Mouse (Mus musculus): ENCODE data around the gene Tssk6. TPM values are rescaled to one million over a fixed set of nuclear protein-coding genes. Genes with fewer than 3 reads are reported as not detected.
A peak's percentile ranks its signal among the peaks of the same experiment; 100 is the strongest.

Gene Tssk6
- total and polyA plus RNA-seq, 2 experiments = 0.09 TPM; not detected in 1

GRCm38 (mm10) chr8:69912478-69913074 is 10.6 kb downstream of the Tssk6 start:
- Histone ChIP-seq H3K4me1 (ENCODE audit: control insufficient read depth, insufficient read depth, low read length) (no peaks in the 10 kb centered on the region), H3K27ac (replicated peaks; ENCODE audit: insufficient read depth, low read depth, low read length) (no peak overlapping the region), H3K9ac (ENCODE audit: low read depth, low read length) (no peak overlapping the region), H3K4me3 (ENCODE audit: insufficient read depth, low read depth, low read length) (no peak overlapping the region), H3K36me3 (ENCODE audit: control insufficient read depth, insufficient read depth, low read length) (peaks cover 27% of the 10 kb centered on the region), H3K27me3 (ENCODE audit: control insufficient read depth, insufficient read depth, low read length) (no peaks in the 10 kb centered on the region), H3K79me2 (ENCODE audit: control insufficient read depth, insufficient read depth, low read length) (no peaks in the 10 kb centered on the region; the same call in 1 of the 2 replicates)
- TF ChIP-seq POLR2A (IDR thresholded peaks at IDR 0.05; ENCODE audit: extremely low read depth, insufficient read depth, low read length) (no peak), CTCF (IDR thresholded peaks at IDR 0.05; ENCODE audit: low read depth, low read length) (no peak)
- no peak for DNase-seq (ENCODE audit: extremely low read depth, low read depth, low spot score)
- 93% methylated on average over 12 of the region's 12 CpGs for WGBS

DNA sequence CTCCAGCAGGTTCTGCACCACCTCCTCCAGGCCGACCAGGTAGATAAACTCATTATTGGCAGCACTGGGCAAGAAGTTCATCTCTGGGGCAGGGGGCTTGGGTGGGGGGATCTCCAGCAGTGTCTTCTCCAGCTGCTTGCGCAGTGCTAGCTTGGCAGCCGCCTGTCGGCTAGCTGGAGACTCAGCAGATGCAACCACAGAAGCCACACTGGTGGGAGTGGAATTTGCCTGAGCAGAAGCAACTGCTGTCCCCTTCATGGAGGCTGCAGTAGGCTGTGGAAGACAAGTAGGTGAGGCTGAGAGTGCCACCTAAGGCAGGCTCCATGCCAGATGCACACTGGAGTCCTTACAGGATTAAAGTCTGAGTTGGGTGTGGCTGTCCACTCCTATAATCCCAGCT is 12.5 kb downstream of the Tssk6 start:
- H3K4me3 ChIP-seq (ENCODE audit: insufficient read depth, low read depth, low read length) = no peak overlapping the region
- peaks cover 10% of the 10 kb centered on the region for H3K79me2 ChIP-seq (ENCODE audit: control insufficient read depth, insufficient read depth, low read length)
- 90% methylated on average over 4 of the region's 4 CpGs for WGBS
- TF ChIP-seq POLR2A (IDR thresholded peaks at IDR 0.05; ENCODE audit: extremely low read depth, insufficient read depth, low read length) = no peak
- no peak for TF ChIP-seq CTCF (IDR thresholded peaks at IDR 0.05; ENCODE audit: low read depth, low read length)
- peaks cover 3% of the 10 kb centered on the region for H3K4me1 ChIP-seq (ENCODE audit: control insufficient read depth, insufficient read depth, low read length)
- no peak overlapping the region for H3K27ac ChIP-seq (replicated peaks; ENCODE audit: insufficient read depth, low read depth, low read length)
- peaks cover 24% of the 10 kb centered on the region for H3K36me3 ChIP-seq (ENCODE audit: control insufficient read depth, insufficient read depth, low read length)
- DNase-seq (ENCODE audit: extremely low read depth, low read depth, low spot score) = no peak
- no peak overlapping the region for H3K9ac ChIP-seq (ENCODE audit: low read depth, low read length)
- no peaks in the 10 kb centered on the region for H3K27me3 ChIP-seq (ENCODE audit: control insufficient read depth, insufficient read depth, low read length)

DNA sequence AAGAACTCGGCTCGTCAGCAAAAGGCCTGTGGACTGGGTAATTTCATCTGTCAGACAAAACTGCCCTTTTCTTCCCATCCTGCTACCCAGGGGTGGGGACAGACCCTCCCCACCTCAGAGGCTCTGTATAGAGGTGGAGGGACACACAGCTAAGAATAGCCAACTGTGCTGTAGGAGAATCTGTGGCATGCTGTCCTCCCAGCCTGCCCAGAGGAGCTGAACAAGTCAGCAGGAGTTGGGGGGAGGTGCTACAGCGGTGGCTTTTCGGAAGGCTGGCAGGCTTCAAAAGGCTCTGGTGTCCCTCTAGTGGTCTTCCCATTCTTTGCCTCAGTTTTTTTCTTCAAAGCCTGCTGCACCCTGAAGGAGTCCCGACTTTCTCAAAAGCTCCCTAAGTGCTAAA is 13.8 kb downstream of the Tssk6 start:
- H3K4me1 ChIP-seq (ENCODE audit: control insufficient read depth, insufficient read depth, low read length) = peaks cover 7% of the 10 kb centered on the region
- peaks cover 15% of the 10 kb centered on the region for H3K36me3 ChIP-seq (ENCODE audit: control insufficient read depth, insufficient read depth, low read length)
- H3K27me3 ChIP-seq (ENCODE audit: control insufficient read depth, insufficient read depth, low read length) = no peaks in the 10 kb centered on the region
- no peak for DNase-seq (ENCODE audit: extremely low read depth, low read depth, low spot score)
- no peak overlapping the region for H3K4me3 ChIP-seq (ENCODE audit: insufficient read depth, low read depth, low read length)
- no peak for TF ChIP-seq CTCF (IDR thresholded peaks at IDR 0.05; ENCODE audit: low read depth, low read length)
- no peak for TF ChIP-seq POLR2A (IDR thresholded peaks at IDR 0.05; ENCODE audit: extremely low read depth, insufficient read depth, low read length)
- H3K9ac ChIP-seq (ENCODE audit: low read depth, low read length) = no peak overlapping the region
- no peak overlapping the region for H3K27ac ChIP-seq (replicated peaks; ENCODE audit: insufficient read depth, low read depth, low read length)
- peaks cover 10% of the 10 kb centered on the region for H3K79me2 ChIP-seq (ENCODE audit: control insufficient read depth, insufficient read depth, low read length)
- WGBS = 80% methylated on average over 5 of the region's 5 CpGs

DNA sequence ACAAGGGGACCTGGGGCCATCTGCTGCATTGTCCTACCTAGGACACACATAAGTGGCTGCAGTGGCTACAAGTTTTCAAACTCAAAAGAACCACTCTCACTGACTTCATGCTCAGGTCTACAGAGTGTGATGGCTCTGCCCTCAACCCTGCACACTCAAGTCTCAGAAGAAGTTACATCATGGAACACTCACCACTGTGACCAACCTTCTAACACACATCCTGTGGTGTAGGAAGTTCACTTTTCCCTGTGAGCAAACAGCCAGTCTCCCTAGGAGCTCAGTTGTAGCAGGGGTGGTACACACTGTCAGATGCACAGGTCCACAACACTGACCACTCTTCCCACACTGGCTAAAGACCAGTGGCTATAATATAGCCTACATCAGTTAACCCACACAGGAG is 16.5 kb downstream of the Tssk6 start:
- no peak for DNase-seq (ENCODE audit: extremely low read depth, low read depth, low spot score)
- H3K36me3 ChIP-seq (ENCODE audit: control insufficient read depth, insufficient read depth, low read length) = peaks cover 7% of the 10 kb centered on the region; the same call in 1 of the 2 replicates
- no peaks in the 10 kb centered on the region for H3K27me3 ChIP-seq (ENCODE audit: control insufficient read depth, insufficient read depth, low read length)
- H3K27ac ChIP-seq (replicated peaks; ENCODE audit: insufficient read depth, low read depth, low read length) = no peak overlapping the region
- peaks cover 14% of the 10 kb centered on the region for H3K79me2 ChIP-seq (ENCODE audit: control insufficient read depth, insufficient read depth, low read length)
- peaks cover 22% of the 10 kb centered on the region for H3K4me1 ChIP-seq (ENCODE audit: control insufficient read depth, insufficient read depth, low read length)
- no peak overlapping the region for H3K9ac ChIP-seq (ENCODE audit: low read depth, low read length)
- TF ChIP-seq CTCF (IDR thresholded peaks at IDR 0.05; ENCODE audit: low read depth, low read length) = no peak
- TF ChIP-seq POLR2A (IDR thresholded peaks at IDR 0.05; ENCODE audit: extremely low read depth, insufficient read depth, low read length) = no peak
- no peak overlapping the region for H3K4me3 ChIP-seq (ENCODE audit: insufficient read depth, low read depth, low read length)

GRCm38 (mm10) chr8:69919010-69919409 is 17.0 kb downstream of the Tssk6 start:
- no peak overlapping the region for H3K4me3 ChIP-seq (ENCODE audit: insufficient read depth, low read depth, low read length)
- peak; percentile 82 for DNase-seq (ENCODE audit: extremely low read depth, low read depth, low spot score)
- no peak overlapping the region; the same call in 1 of the 2 replicates for H3K27ac ChIP-seq (replicated peaks; ENCODE audit: insufficient read depth, low read depth, low read length)
- H3K9ac ChIP-seq (ENCODE audit: low read depth, low read length) = no peak overlapping the region
- peaks cover 22% of the 10 kb centered on the region for H3K4me1 ChIP-seq (ENCODE audit: control insufficient read depth, insufficient read depth, low read length)
- H3K36me3 ChIP-seq (ENCODE audit: control insufficient read depth, insufficient read depth, low read length) = peaks cover 2% of the 10 kb centered on the region; the same call in 1 of the 2 replicates
- TF ChIP-seq CTCF (IDR thresholded peaks at IDR 0.05; ENCODE audit: low read depth, low read length) (peak; percentile 53), POLR2A (IDR thresholded peaks at IDR 0.05; ENCODE audit: extremely low read depth, insufficient read depth, low read length) (no peak)
- H3K79me2 ChIP-seq (ENCODE audit: control insufficient read depth, insufficient read depth, low read length) = peaks cover 19% of the 10 kb centered on the region
- H3K27me3 ChIP-seq (ENCODE audit: control insufficient read depth, insufficient read depth, low read length) = no peaks in the 10 kb centered on the region
- 48% methylated on average over 1 of the region's 1 CpGs for WGBS

Measured in liver, adult 2 months (tissue).